Mouse (Mus musculus) urinary bladder, adult 18-20 months (tissue): ENCODE results near the gene Furin.
A peak's percentile ranks its signal among the peaks of the same experiment; 100 is the strongest.

ENCODE experiments used
- DNase-seq, 2 experiments: peaks; one replicate each; pipeline ENCODE4 v3.0.0; 2022; ENCODE audit warnings: low spot score in 2 of 2, mixed read lengths in 2 of 2

Furin gene

GRCm38 (mm10) chr7:80405188-80405695, at the start of gene Furin:
Gene Furin (minus strand): TSS chr7:80405436.
- DNase-seq = no peak

GRCm38 (mm10) chr7:80454786-80455185, 49.5 kb upstream of the Furin start:
- DNase-seq = no peak

DNA sequence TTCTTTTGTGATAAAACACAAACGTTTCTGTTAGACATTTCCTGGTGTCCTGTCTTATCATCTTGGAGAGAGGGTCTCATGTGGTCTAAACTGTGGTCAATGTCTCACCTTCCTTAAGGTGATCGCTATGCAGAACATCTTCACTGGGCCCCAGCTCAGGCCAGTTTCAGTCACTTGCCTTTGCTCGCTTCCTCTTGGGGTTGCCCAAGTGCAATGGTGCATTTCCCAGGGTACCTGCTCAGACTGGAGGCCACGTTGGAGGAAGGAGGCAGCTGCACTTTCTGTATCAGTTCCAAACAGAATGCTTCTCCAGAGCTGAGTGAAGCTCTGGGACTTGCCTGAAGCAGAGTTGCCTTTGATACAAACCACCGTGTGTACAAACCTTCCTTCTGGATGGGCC, 48.8 kb upstream of the Furin start:
- no peak for DNase-seq

DNA sequence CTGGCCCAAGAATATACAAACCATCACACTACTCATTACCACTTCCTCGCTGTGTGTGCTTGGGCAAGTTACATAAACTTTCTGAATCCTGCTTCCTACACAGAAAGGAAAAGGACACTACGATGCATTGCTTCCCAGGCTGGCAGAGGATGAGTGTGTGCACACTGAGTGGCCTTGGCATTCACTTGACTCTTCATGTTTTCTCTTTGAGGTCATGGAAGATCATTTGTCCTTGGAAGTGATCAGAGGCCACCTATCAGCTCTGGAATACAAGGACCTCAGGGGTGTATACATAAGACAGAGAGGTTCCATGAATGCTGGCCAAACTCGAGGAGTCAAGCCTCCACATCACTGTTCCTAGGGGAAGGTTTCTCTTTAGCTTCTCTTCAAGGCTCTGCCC, 47.9 kb upstream of the Furin start:
- no peak for DNase-seq

GRCm38 (mm10) chr7:80452241-80452640, 47.0 kb upstream of the Furin start:
- DNase-seq = no peak

DNA sequence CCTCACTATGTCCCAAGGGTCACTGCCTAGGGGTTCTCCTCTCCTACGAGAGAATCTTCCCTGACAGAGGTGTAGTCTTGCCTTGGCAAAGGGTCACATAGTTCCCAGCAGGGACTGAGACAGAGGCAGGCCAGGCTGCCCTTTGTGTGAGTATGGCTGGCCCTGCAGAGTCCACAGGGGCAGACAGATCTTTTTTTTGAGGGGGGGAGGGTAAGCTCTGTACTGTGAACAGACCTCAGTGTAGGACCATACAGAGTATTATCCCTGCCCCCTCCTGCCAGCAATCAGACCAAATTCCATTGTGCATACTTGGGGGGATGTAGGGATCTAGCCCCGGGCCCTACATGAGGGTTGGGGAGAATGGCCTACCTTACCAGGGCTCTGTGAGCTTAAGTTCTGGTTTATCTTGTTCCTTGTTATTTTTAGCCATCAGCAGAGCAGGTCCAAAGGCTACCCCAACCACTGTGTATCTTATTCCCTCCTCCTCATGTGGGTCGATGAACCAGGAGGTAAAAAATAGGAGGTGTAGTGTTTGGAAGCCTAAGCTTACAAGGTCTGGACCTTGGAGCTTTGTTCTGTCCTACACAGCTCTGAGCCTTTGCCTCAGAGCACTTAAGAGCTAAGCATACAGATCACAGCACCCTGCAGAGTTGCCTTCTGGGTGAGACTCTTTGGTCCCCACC, 46.5 kb upstream of the Furin start:
- no peak for DNase-seq

GRCm38 (mm10) chr7:80450354-80450753, 45.1 kb upstream of the Furin start:
- DNase-seq = no peak

GRCm38 (mm10) chr7:80449620-80450091, 44.4 kb upstream of the Furin start:
- no peak for DNase-seq

DNA sequence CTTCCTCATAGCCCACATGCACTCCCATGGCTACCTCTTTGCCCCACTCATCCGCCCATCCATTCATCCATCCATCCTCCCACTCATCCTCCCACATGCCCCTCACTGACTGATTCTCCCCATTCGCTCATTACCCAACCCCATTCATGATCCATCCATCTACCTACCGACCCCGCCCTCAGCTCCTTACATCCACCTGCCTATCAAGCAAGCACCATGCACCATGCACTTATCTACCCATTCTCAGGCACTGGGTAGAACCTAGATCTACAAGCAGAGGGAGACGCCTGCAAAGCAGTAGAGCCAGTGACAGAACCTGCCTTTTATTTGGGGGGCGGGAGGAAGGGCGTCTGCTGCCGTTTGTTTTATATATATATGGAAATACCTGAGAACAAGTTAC, 42.1 kb upstream of the Furin start:
- no peak for DNase-seq

- no peak for DNase-seq
Measured at GRCm38 (mm10) chr7:80446221-80446878, 41.1 kb upstream of the Furin start.

GRCm38 (mm10) chr7:80445492-80445891, 40.3 kb upstream of the Furin start:
- no peak for DNase-seq

DNA sequence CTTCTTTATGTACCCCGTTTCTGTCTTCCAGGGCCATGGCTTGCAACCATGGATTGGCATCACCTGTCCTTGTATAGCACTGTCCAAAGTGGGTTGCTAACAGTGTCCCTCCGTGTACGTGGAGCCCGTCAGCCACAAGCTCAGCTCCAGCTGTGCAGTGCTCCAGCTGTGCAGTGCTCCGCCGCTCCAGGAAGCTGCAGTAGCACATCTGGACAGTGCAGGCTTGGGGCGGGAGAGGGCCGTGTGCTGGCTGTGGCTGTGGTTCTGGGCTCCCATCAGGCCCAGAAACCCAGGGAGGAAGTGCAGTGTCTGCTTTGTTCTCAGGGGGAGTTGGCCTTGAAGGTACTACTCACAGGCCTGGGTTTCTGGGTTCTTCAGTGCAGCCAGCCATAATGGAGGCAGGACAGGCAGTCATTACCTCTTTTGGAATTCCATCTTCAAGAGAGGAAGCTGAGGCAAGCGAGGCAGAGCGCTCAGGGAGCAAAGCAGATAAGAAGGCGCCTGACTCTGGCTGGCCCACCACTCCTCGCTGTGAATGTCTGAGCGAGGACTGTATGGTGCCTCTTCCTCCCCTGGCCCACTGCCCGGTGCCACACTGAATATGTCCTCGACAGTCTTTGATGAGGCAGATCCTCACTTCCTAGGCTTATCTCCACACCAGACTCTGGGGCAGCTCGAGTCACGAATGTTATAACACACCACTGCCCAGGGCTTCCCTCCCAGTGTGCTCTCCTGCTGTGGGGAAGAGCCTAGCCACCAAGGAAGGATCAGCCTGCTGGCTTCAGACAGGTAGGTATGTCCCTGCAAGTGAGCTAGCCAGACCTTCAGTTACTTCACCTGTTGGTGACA, 39.4 kb upstream of the Furin start:
- no peak for DNase-seq

DNA sequence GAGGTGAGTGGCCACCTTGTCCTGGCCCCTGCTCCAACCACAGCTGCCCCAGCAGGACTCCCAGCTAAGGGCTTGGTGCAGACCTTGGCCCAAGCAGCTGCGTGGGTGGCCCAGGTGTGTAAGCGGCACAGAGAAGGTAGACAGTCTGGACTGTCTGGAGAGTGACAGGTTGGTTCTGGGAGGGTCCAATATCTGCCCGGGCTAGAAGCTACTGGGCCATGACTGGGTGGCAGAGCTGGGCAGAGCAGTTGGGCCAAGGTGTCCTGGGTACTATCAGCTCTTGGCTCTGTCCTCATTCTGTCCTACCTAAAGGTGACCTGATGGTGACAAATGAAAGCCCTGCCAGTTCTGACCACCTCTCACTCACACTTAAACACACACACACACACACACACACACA, 37.9 kb upstream of the Furin start:
- DNase-seq = no peak

DNA sequence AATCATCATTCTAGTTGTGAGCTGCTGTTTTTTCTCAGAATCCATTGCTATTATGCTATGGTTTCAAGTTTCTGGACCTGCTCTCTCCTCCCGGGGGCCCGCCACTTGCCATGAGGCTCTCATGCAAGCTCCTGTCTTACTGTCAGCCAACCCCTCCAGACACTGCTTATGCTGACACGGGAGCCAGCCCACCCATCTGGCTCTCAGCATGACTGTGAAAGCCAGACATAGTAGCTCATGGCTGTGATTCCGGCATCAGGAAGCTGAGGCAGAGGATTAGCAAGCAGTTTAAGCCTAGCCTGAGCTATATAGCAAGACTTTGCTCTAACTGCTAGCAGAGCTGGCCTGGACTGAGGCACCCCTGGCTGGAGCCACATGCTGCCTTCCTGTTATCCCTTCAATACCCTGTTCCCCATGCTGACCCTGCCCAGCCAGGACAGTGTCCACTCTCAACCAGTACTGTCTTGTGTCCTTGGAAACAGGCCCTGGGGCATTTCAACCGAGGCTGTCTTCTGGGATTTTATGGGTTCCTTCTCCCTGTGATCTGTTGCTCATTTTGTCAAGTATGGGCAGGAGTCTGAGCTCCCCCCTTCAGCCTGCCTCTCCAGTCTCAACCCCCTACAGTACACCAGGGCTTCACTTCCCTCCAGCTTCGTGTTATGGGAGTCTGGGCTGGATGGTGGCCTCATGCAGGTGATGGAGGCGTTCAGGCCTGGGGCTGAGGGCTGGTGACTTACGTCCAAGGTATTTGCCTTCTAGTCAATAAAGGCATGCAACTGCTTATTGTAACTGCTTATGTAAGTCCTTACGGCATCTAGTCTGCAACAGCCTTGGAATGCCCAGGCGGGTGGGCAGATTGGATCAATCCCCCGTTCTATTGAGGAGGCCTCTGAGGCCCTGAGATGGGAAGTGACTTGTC, 37.0 kb upstream of the Furin start:
- DNase-seq = no peak

DNA sequence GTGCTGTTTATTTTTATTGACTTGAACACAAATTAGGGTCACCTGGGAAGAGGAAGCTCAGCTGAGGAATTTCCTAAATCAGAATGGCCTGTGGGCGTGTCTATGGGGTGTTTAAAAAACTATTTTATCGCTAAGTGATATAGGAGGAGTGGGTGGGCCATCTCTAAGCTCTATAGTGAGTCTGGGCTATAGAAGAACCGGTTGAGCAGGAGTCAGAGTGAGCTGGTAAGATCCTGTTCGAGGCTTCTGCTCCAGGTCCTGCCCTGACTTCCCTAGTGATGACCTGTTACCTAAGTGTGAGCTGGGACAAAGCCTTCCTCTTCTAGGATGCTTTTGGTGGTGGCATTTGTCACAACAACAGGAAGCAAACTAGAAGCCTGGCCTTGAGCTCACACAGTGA, 35.4 kb upstream of the Furin start:
- DNase-seq = no peak

DNA sequence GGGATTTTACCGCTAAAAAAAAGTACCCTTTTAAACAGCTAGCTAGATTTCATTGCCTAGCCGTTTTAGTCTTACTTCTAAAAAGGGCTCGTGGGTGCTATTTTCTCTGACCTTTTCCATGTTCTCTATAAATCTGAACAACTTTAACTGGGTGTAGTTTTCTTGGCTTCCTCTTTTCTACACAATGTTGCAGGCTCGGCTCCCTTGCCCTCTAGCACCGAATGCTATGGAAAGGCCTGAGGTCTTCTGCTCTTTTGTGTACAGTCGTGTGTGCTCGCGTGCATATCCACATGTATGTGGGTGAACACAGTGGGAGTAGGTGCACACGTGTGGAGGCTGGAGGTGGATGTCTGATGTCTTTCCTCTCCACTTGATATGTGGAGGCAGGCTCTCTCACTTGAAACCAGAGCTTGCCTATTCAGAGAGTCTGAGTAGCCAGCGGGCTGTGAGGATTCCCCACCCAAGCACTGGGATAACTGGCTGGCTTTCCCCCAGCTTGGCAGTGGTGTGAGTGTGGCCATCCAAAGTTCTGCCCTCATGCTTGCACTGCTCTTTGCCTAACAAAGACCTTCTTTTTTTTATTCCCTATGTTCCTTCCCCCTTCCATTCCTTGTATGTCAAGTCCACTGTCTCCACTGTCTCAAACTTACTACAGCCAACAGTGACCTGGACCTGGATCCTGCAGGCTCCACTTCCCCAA, 34.7 kb upstream of the Furin start:
- no peak for DNase-seq

- DNase-seq = no peak
Measured at GRCm38 (mm10) chr7:80439032-80439760, 34.0 kb upstream of the Furin start.

DNA sequence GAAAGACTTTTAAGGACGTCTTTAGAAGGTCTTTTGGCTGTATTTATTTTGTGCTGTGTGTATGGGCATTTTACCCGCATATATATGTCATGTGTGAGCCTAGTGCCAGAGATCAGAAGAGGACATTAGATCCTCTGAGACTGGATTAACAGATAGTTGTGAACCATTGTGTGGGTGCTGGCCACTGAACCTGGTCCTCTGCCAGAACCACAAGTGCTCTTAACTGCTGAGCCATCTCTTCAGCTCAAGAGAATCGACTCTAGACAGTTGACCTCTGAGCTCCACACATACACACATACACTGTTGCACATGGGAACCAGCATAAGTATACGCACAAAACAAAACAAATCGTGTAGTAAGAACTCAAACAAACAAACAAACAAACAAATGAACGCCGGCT, 31.3 kb upstream of the Furin start:
- DNase-seq = no peak

- peak in 1 of 2 experiments; percentile 29 for DNase-seq
Measured at GRCm38 (mm10) chr7:80435594-80435993, 30.4 kb upstream of the Furin start.

GRCm38 (mm10) chr7:80429661-80430060, 24.4 kb upstream of the Furin start:
- no peak for DNase-seq
